9 mouse cellular contexts compared by ENCODE assay signal in the genomic region with DNA sequence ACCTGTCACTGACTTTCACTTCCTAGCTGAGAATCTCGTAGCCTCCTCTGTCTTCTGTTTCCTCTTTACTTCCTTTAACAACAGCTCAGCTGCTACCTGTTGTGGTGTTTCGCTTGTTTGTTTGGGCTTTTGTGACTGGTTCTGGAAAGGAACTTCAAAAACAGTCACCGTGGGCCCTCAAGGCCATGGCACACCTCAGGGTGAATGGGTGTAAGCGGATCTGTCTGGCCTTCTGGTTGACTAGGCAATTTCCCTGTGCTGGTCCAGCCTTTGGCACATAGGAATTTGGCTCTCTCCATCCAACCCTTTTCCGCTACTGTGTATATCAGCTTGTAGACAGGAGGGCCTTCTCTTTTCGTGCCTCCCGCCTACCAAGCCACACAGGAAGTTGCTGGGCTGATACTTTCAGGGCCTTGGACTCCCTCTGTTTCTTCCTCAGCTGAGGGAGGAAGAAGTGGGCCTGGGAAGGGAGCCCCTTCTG. TPM values are rescaled to one million over a fixed set of nuclear protein-coding genes. Genes with fewer than 3 reads are reported as not detected.
A peak's percentile ranks its signal among the peaks of the same experiment; 100 is the strongest.
DNase-seq lines count a peak whose midpoint lies in the region; ATAC-seq lines count a peak whose summit lies in the region.
"Had no signal": no experiment of that assay in that cellular context is flagged by ENCODE, and none has a peak within 500 bp of the region (broad histone marks: within the 10 kb centered on the region; RNA-seq: fewer than 3 reads in every experiment).

No protein-coding gene starts in this region.

- H3K27ac ChIP-seq in heart, embryonic 11.5 days (ENCODE audit: low read depth, low read length) = peak overlapping the region; percentile 96
- H3K27ac ChIP-seq in embryonic facial prominence, embryonic 15.5 days (replicated peaks) = no peak overlapping the region
- H3K27ac ChIP-seq: limb, embryonic 15.5 days had no signal

- H3K9me3 ChIP-seq in heart, embryonic 11.5 days (replicated peaks; ENCODE audit: control insufficient read depth, low read length) = no peaks in the 10 kb centered on the region
- no peaks in the 10 kb centered on the region for H3K9me3 ChIP-seq in embryonic facial prominence, embryonic 15.5 days (replicated peaks)
- H3K9me3 ChIP-seq: limb, embryonic 15.5 days had no signal

- ATAC-seq in heart, embryonic 11.5 days (replicated peaks; ENCODE audit: insufficient number of reproducible peaks, low FRiP score, low TSS enrichment) = no peak
- no peak for ATAC-seq in embryonic facial prominence, embryonic 15.5 days (ENCODE audit: insufficient number of reproducible peaks, low FRiP score, low TSS enrichment, low read depth)

- H3K9ac ChIP-seq in heart, embryonic 11.5 days (ENCODE audit: low read depth, low read length) = peak overlapping the region; percentile 97
- no peak overlapping the region for H3K9ac ChIP-seq in embryonic facial prominence, embryonic 15.5 days
- H3K9ac ChIP-seq: limb, embryonic 15.5 days had no signal

- peak overlapping the region; percentile 70 for H3K4me2 ChIP-seq in heart, embryonic 11.5 days
- H3K4me2 ChIP-seq in embryonic facial prominence, embryonic 15.5 days (replicated peaks) = 0 out of 2 replicates have a peak overlapping the region, but pooled peaks have one; percentile 11

- peak overlapping the region; percentile 81 for H3K4me3 ChIP-seq in heart, embryonic 11.5 days (ENCODE audit: low read depth, low read length)
- H3K4me3 ChIP-seq in embryonic facial prominence, embryonic 15.5 days (replicated peaks) = no peak overlapping the region

- no peaks in the 10 kb centered on the region for H3K36me3 ChIP-seq in heart, embryonic 11.5 days (ENCODE audit: control insufficient read depth, insufficient read depth, low read length)
- no peaks in the 10 kb centered on the region for H3K36me3 ChIP-seq in embryonic facial prominence, embryonic 15.5 days
- H3K36me3 ChIP-seq: limb, embryonic 15.5 days had no signal

- DNase-seq in heart, postnatal 14 days = no peak
- DNase-seq in 416B (ENCODE audit: low read depth) = peak; percentile 47
- peak; percentile 42 for DNase-seq in lung, postnatal 36 days
- no peak for DNase-seq in c-Kit-positive CD71-positive TER-119-positive erythroid progenitor cells, embryonic 14.5 days (ENCODE audit: low spot score)
- DNase-seq in frontal cortex, postnatal 36 days (ENCODE audit: low spot score in 2 of 2) = no peak
- DNase-seq in gastrocnemius, adult 18-20 months (ENCODE audit: low spot score) = no peak

- intact Hi-C loops in heart, postnatal 14 days (cut with DNase I) = loop anchor here (2.0 kb wide), 3 partner anchors 13 to 47 kb away; no protein-coding TSS in a partner anchor

- no peaks in the 10 kb centered on the region for H3K27me3 ChIP-seq in heart, embryonic 11.5 days (ENCODE audit: control insufficient read depth, insufficient read depth, low read length)
- no peaks in the 10 kb centered on the region for H3K27me3 ChIP-seq in embryonic facial prominence, embryonic 15.5 days
- H3K27me3 ChIP-seq: limb, embryonic 15.5 days had no signal

- 40% methylated on average over 7 of the region's 7 CpGs for WGBS in heart, embryonic 11.5 days (ENCODE audit: insufficient replicate concordance)
- WGBS in embryonic facial prominence, embryonic 15.5 days = 85% methylated on average over 7 of the region's 7 CpGs

- peaks cover 74% of the 10 kb centered on the region for H3K4me1 ChIP-seq in heart, embryonic 11.5 days (ENCODE audit: control insufficient read depth, insufficient read depth, low read length)
- peaks cover 29% of the 10 kb centered on the region for H3K4me1 ChIP-seq in embryonic facial prominence, embryonic 15.5 days

RNA-seq across cellular contexts. Expression of gene Rcsd1, which starts 3.6 kb away (rescaled TPM):
- 85.4 and 91.8 TPM in 2 replicates for polyA plus RNA-seq in heart, embryonic 11.5 days (2014; fragmentation: Nextera tagmentation; extraction: Ambion mirVana)
- total RNA-seq in heart, postnatal 14 days (2021) = 100 to 1,000 TPM; 103 to 109 TPM
- polyA plus RNA-seq in embryonic facial prominence, embryonic 15.5 days (2015; fragmentation: Nextera tagmentation; extraction: Ambion mirVana) = 16.7 and 19.1 TPM in 2 replicates
- total RNA-seq in gastrocnemius, adult 18-20 months (2021) = 100 to 1,000 TPM in 1 of 2 experiments, 10 to 100 TPM in 1; 89.6 to 103 TPM

RNA-seq across cellular contexts. Expression of gene Creg1, which starts 57.6 kb away (rescaled TPM):
- polyA plus RNA-seq in heart, embryonic 11.5 days (2014; fragmentation: Nextera tagmentation; extraction: Ambion mirVana) = 108 and 109 TPM in 2 replicates
- total RNA-seq in heart, postnatal 14 days (2021) = 10 to 100 TPM; 43.5 to 52.3 TPM
- 61.1 and 62.8 TPM in 2 replicates for polyA plus RNA-seq in embryonic facial prominence, embryonic 15.5 days (2015; fragmentation: Nextera tagmentation; extraction: Ambion mirVana)
- total RNA-seq in gastrocnemius, adult 18-20 months (2021) = 10 to 100 TPM; 54.3 to 62.4 TPM

Comparison
In these comparisons a context has a peak if more than half of its experiments do, and no peak if none do; other contexts are left out.
1. DNase-seq: peak in 416B (single experiment) and lung, postnatal 36 days (single experiment); none in heart, postnatal 14 days (0 of 2), c-Kit-positive CD71-positive TER-119-positive erythroid progenitor cells, embryonic 14.5 days (single experiment), frontal cortex, postnatal 36 days (0 of 2) and gastrocnemius, adult 18-20 months (single experiment).